Mouse (Mus musculus) thymus, postnatal 10 days (tissue): Measurements from ENCODE around the gene Crispld2.

ENCODE experiments used
- DNase-seq, 2 experiments: peaks; one replicate each; pipeline ENCODE4 v3.0.0; 2021; ENCODE audit warnings: low spot score in 2 of 2

The Crispld2 gene

GRCm38 (mm10) chr8:120067936-120068668 is 75.9 kb downstream of the Crispld2 start:
- DNase-seq: peak; percentile 34 to 41

- DNase-seq: peak; percentile 51 to 78
Observed at GRCm38 (mm10) chr8:120071684-120072083, 79.4 kb downstream of the Crispld2 start.

GRCm38 (mm10) chr8:120072259-120072658 is 80.0 kb downstream of the Crispld2 start:
- no peak for DNase-seq

GRCm38 (mm10) chr8:120072827-120073226 is 80.6 kb downstream of the Crispld2 start:
- no peak for DNase-seq

- no peak for DNase-seq
Observed at GRCm38 (mm10) chr8:120074516-120074915, 82.3 kb downstream of the Crispld2 start.

- no peak for DNase-seq
Observed at GRCm38 (mm10) chr8:120075347-120075746, 83.1 kb downstream of the Crispld2 start.

- peak; percentile 46 to 89 for DNase-seq
Observed at GRCm38 (mm10) chr8:120078080-120078479, 85.8 kb downstream of the Crispld2 start.

GRCm38 (mm10) chr8:120079361-120079760 is 87.1 kb downstream of the Crispld2 start:
- DNase-seq: no peak

- no peak for DNase-seq
Observed at GRCm38 (mm10) chr8:120083261-120083660, 91.0 kb downstream of the Crispld2 start.

- DNase-seq: no peak
Observed at GRCm38 (mm10) chr8:120084783-120085182, 92.5 kb downstream of the Crispld2 start.

GRCm38 (mm10) chr8:120089511-120089910 is 97.3 kb downstream of the Crispld2 start:
- DNase-seq: no peak

- no peak for DNase-seq
Observed at GRCm38 (mm10) chr8:120091032-120091431, 98.8 kb downstream of the Crispld2 start.

- DNase-seq: no peak
Observed at GRCm38 (mm10) chr8:120093103-120093502, 100.9 kb downstream of the Crispld2 start.

- no peak for DNase-seq
Observed at GRCm38 (mm10) chr8:120094801-120095200, 102.6 kb downstream of the Crispld2 start.

- no peak for DNase-seq
Observed at GRCm38 (mm10) chr8:120096486-120096885, 104.2 kb downstream of the Crispld2 start.

- peak in 1 of 2 experiments; percentile 10 for DNase-seq
Observed at GRCm38 (mm10) chr8:120100388-120101067, 108.3 kb downstream of the Crispld2 start.

GRCm38 (mm10) chr8:120101068-120101972 is 109.1 kb downstream of the Crispld2 start, which contains the start of gene Zdhhc7:
Gene Zdhhc7, minus strand, starts transcription at chr8:120101482.
- DNase-seq: peak; percentile 60 to 72
